Mouse (Mus musculus) bone marrow, adult 2 months (tissue): ENCODE data around the gene Cyfip1.

Source experiments
- CTCF ChIP-seq: fragments of 200-500 bp; IDR thresholded peaks from 2 replicates; pipeline ENCODE4 v1.5.1; 2011; ENCODE audit warnings: low read length, control low read depth; ENCODE audit not compliant: control insufficient read depth, insufficient read depth
- POLR2A ChIP-seq: fragments of 200-500 bp; IDR thresholded peaks from 2 replicates; pipeline ENCODE4 v1.6.1; 2011; ENCODE audit warnings: low read depth, mild to moderate bottlenecking, control low read depth, low read length, borderline replicate concordance; ENCODE audit not compliant: control insufficient read depth

DNA sequence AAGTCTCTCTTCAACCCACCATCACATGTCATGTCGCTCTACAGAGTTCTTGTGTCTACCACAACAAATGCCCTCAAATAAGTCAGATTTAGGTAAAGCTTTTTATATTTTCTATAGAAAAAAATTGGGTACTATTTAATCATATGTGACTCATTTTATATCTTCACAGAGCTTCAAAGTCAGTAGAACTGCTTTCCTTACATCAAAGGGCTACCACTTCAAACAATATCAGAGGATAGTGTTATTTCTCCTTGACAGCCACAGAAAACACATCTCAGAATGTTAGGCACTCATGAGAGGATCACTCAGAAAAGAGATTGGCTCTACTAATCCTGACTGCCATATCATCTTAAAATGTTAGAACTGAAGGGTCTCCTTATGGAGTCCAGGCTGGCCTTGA, 119.0 kb downstream of the Cyfip1 start:
- no peak for TF ChIP-seq CTCF
- no peak for TF ChIP-seq POLR2A
